Mouse (Mus musculus) urinary bladder, postnatal 36 days (tissue): ENCODE results near the gene 1700024B05Rik.
"Not testable (repeated sequence)": the region's sequence is repeated elsewhere in the genome, so short reads cannot be mapped to it uniquely, and the experiment has no call there.

Experiments
- DNase-seq, 2 experiments: peaks; one replicate each; pipeline ENCODE4 v3.0.0; 2022; ENCODE audit warnings: low spot score in 2 of 2, mixed read lengths in 1 of 2

1700024B05Rik gene

GRCm38 (mm10) chr14:41943695-41944094 is at the start of gene 1700024B05Rik:
Gene 1700024B05Rik, plus strand, starts transcription at chr14:41943995.
- not testable (repeated sequence) for DNase-seq

GRCm38 (mm10) chr14:41907190-41907589 is 36.6 kb upstream of the 1700024B05Rik start, which contains the start of gene Gm7980:
Gene Gm7980, minus strand, starts transcription at chr14:41907290.
- not testable (repeated sequence) for DNase-seq

DNA sequence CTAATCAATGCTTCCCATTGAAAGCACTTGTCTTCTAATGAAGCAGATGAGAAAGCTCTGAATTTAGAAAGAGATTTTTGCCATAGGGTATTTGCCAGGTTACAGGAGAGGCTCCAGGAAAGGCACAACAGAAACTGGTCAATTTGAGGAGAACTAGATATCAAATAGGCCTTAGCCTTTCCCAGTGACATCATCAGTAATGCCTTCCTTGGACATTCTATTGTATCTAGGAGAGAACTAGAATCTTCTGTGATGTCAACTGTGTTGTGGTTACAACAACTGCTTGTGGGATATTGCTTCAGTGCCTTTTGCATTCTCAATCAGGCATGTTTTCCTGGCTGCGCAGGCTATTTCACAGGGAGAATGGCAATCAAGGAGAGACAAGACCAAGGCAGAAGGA is 19.1 kb upstream of the 1700024B05Rik start, which contains the start of gene 1700049E17Rik1:
TSS of gene 1700049E17Rik1 (plus strand) at position 301 of the 400 bp plus-strand sequence.
- DNase-seq, result not testable (repeated sequence)

- DNase-seq, result not testable (repeated sequence)
Observed at GRCm38 (mm10) chr14:41964095-41964494, 20.3 kb downstream of the 1700024B05Rik start.

DNA sequence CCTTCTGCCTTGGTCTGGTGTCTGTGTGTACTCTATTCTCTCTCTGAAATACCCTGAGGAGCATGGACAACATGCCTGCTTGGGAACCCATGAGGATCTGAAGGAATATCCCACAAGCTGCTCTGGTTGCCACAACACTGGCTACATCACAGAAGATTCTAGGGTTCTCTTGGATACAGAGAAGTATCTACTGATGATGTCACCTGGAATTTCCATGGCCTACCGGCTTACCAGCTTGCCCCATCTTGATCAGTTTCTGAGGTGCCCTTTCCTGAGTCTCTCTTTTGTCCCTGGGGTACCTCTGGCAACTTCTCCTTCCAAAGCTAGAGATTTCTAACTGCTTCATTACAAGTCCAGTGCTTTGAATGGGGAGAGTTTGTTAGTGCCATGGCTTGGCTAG is 24.0 kb downstream of the 1700024B05Rik start, which contains the start of gene Gm6401:
TSS of gene Gm6401 (minus strand) at position 101 of the 400 bp plus-strand sequence.
- DNase-seq, result not testable (repeated sequence)

- not testable (repeated sequence) for DNase-seq
Observed at GRCm38 (mm10) chr14:41968596-41968995, 24.8 kb downstream of the 1700024B05Rik start.

DNA sequence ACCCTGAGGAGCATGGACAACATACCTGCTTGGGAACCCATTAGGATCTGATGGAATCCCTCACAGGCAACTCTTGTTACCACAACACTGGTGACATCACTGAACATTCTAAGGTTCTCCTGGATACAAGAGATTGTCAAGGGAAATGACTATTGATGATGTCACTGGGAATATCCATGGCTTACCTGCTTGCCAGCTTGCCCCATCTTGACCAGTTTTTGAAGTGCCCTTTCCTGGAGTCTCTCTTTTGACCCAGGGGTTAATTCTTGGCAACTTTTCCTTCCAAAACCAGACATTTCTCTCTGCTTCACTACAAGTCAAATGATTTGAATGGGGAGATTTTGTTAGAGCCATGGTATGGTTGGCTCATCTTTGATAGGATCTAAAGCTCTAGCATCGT is 39.4 kb downstream of the 1700024B05Rik start, which contains the start of gene Gm3543:
TSS of gene Gm3543 (minus strand) at position 101 of the 400 bp plus-strand sequence.
- not testable (repeated sequence) for DNase-seq
